Mouse (Mus musculus) induced T-regulatory cell, adult 2 months (primary cell): Measurements from ENCODE around the gene Vat1l.

Experiments used
- DNase-seq: peaks from one replicate; pipeline ENCODE4 v3.0.0-alpha.2; 2012; ENCODE audit warnings: low read depth

Gene Vat1l

GRCm38 (mm10) chr8:114205221-114205901 lies at the start of gene Vat1l:
Vat1l (plus strand) TSS chr8:114205612.
- peak; percentile 1 for DNase-seq

- no peak for DNase-seq
Measured at GRCm38 (mm10) chr8:114158586-114158985, 46.8 kb upstream of the Vat1l start.

- DNase-seq: no peak
Measured at GRCm38 (mm10) chr8:114159666-114160065, 45.7 kb upstream of the Vat1l start.

GRCm38 (mm10) chr8:114163871-114164270 lies 41.5 kb upstream of the Vat1l start:
- DNase-seq: no peak

- DNase-seq: no peak
Measured at GRCm38 (mm10) chr8:114164444-114165096, 40.8 kb upstream of the Vat1l start.

- no peak for DNase-seq
Measured at GRCm38 (mm10) chr8:114165741-114166140, 39.7 kb upstream of the Vat1l start.

GRCm38 (mm10) chr8:114176721-114177120 lies 28.7 kb upstream of the Vat1l start:
- peak; percentile 4 for DNase-seq

- DNase-seq: no peak
Measured at GRCm38 (mm10) chr8:114193334-114193733, 12.1 kb upstream of the Vat1l start.

GRCm38 (mm10) chr8:114198990-114199389 lies 6.4 kb upstream of the Vat1l start:
- DNase-seq: no peak

GRCm38 (mm10) chr8:114206421-114206983 lies 1.1 kb downstream of the Vat1l start:
- no peak for DNase-seq

GRCm38 (mm10) chr8:114207026-114207425 lies 1.6 kb downstream of the Vat1l start:
- no peak for DNase-seq

GRCm38 (mm10) chr8:114220779-114221178 lies 15.4 kb downstream of the Vat1l start:
- no peak for DNase-seq

GRCm38 (mm10) chr8:114222001-114222400 lies 16.6 kb downstream of the Vat1l start:
- no peak for DNase-seq

- DNase-seq: no peak
Measured at GRCm38 (mm10) chr8:114224001-114224400, 18.6 kb downstream of the Vat1l start.

GRCm38 (mm10) chr8:114251321-114252065 lies 46.1 kb downstream of the Vat1l start:
- no peak for DNase-seq

GRCm38 (mm10) chr8:114258685-114259084 lies 53.3 kb downstream of the Vat1l start:
- no peak for DNase-seq

- DNase-seq: no peak
Measured at GRCm38 (mm10) chr8:114259713-114260355, 54.4 kb downstream of the Vat1l start.

GRCm38 (mm10) chr8:114262331-114262730 lies 56.9 kb downstream of the Vat1l start:
- DNase-seq: no peak

- DNase-seq: no peak
Measured at GRCm38 (mm10) chr8:114274558-114274957, 69.1 kb downstream of the Vat1l start.

- DNase-seq: no peak
Measured at GRCm38 (mm10) chr8:114281101-114281500, 75.7 kb downstream of the Vat1l start.

GRCm38 (mm10) chr8:114294889-114295748 lies 89.7 kb downstream of the Vat1l start:
- no peak for DNase-seq
